Mouse (Mus musculus): Measurements from ENCODE around the gene Rdh1. TPM values are rescaled to one million over a fixed set of nuclear protein-coding genes. Genes with fewer than 3 reads are reported as not detected.
"Not testable (repeated sequence)": the region's sequence is repeated elsewhere in the genome, so short reads cannot be mapped to it uniquely, and the experiment has no call there.

Gene Rdh1
- polyA plus RNA-seq, 2 experiments, result 0.15 to 0.17 TPM

GRCm38 (mm10) chr10:127776011-127776410 is 16.5 kb downstream of the Rdh1 start, which contains the start of gene Rdh9:
Gene Rdh9 (plus strand): TSS chr10:127776386.
- no peak for ATAC-seq (ENCODE audit: insufficient read depth)
- WGBS (ENCODE audit: insufficient replicate concordance), result 38% methylated on average over 2 of the region's 2 CpGs
- Histone ChIP-seq H3K9ac (replicated peaks) (no peak within 1 kb of the TSS), H3K36me3 (replicated peaks; ENCODE audit: control insufficient read depth, insufficient read depth, low read depth) (no peaks in the 10 kb centered on the region), H3K27ac (no peak within 1 kb of the TSS), H3K9me3 (ENCODE audit: control insufficient read depth, low read length) (no peaks in the 10 kb centered on the region), H3K4me2 (ENCODE audit: low read depth) (no peak within 1 kb of the TSS), H3K4me1 (replicated peaks; ENCODE audit: control insufficient read depth in 2 of 2, insufficient read depth in 2 of 2, low read length in 1 of 2) (no peaks in the 10 kb centered on the region), H3K27me3 (ENCODE audit: control insufficient read depth, insufficient read depth, low read length) (no peaks in the 10 kb centered on the region), H3K4me3 (ENCODE audit: insufficient read depth in 1 of 2, low read depth in 2 of 2, low read length in 2 of 2) (no peak within 1 kb of the TSS)
- TF ChIP-seq CTCF (IDR thresholded peaks at IDR 0.05; ENCODE audit: low read depth) (no peak), EP300 (IDR thresholded peaks at IDR 0.05; ENCODE audit: low read depth) (no peak)
- DNase-seq (ENCODE audit: low read depth in 3 of 3, low spot score in 3 of 3), result no peak

- not testable (repeated sequence) for H3K4me1 ChIP-seq (replicated peaks; ENCODE audit: control insufficient read depth in 2 of 2, insufficient read depth in 2 of 2, low read length in 1 of 2); ATAC-seq (ENCODE audit: insufficient read depth); H3K27me3 ChIP-seq (ENCODE audit: control insufficient read depth, insufficient read depth, low read length); H3K9me3 ChIP-seq (ENCODE audit: control insufficient read depth, low read length); H3K36me3 ChIP-seq (replicated peaks; ENCODE audit: control insufficient read depth, insufficient read depth, low read depth); H3K9ac ChIP-seq (replicated peaks); H3K27ac ChIP-seq; DNase-seq (ENCODE audit: low read depth in 3 of 3, low spot score in 3 of 3); H3K4me3 ChIP-seq (ENCODE audit: insufficient read depth in 1 of 2, low read depth in 2 of 2, low read length in 2 of 2); H3K4me2 ChIP-seq (ENCODE audit: low read depth)
- WGBS (ENCODE audit: insufficient replicate concordance), result 81% methylated on average over 17 of the region's 17 CpGs
Observed at GRCm38 (mm10) chr10:127782321-127782720, 22.8 kb downstream of the Rdh1 start.

GRCm38 (mm10) chr10:127785411-127785810 is 25.9 kb downstream of the Rdh1 start:
- not testable (repeated sequence) for ATAC-seq (ENCODE audit: insufficient read depth); H3K4me3 ChIP-seq (ENCODE audit: insufficient read depth in 1 of 2, low read depth in 2 of 2, low read length in 2 of 2); H3K36me3 ChIP-seq (replicated peaks; ENCODE audit: control insufficient read depth, insufficient read depth, low read depth); DNase-seq (ENCODE audit: low read depth in 3 of 3, low spot score in 3 of 3); H3K9me3 ChIP-seq (ENCODE audit: control insufficient read depth, low read length); H3K27me3 ChIP-seq (ENCODE audit: control insufficient read depth, insufficient read depth, low read length); H3K9ac ChIP-seq (replicated peaks); H3K4me2 ChIP-seq (ENCODE audit: low read depth); H3K27ac ChIP-seq; H3K4me1 ChIP-seq (replicated peaks; ENCODE audit: control insufficient read depth in 2 of 2, insufficient read depth in 2 of 2, low read length in 1 of 2)
- WGBS (ENCODE audit: insufficient replicate concordance), result 48% methylated on average over 1 of the region's 1 CpGs

- DNase-seq (ENCODE audit: low read depth in 3 of 3, low spot score in 3 of 3) (no peak), ATAC-seq (ENCODE audit: insufficient read depth) (no peak)
- TF ChIP-seq CTCF (IDR thresholded peaks at IDR 0.05; ENCODE audit: low read depth), result no peak
- TF ChIP-seq EP300 (IDR thresholded peaks at IDR 0.05; ENCODE audit: low read depth), result no peak
- Histone ChIP-seq H3K4me2 (ENCODE audit: low read depth) (no peak overlapping the region), H3K4me1 (replicated peaks; ENCODE audit: control insufficient read depth in 2 of 2, insufficient read depth in 2 of 2, low read length in 1 of 2) (no peaks in the 10 kb centered on the region), H3K36me3 (replicated peaks; ENCODE audit: control insufficient read depth, insufficient read depth, low read depth) (no peaks in the 10 kb centered on the region), H3K27ac (no peak overlapping the region), H3K27me3 (ENCODE audit: control insufficient read depth, insufficient read depth, low read length) (no peaks in the 10 kb centered on the region), H3K4me3 (ENCODE audit: insufficient read depth in 1 of 2, low read depth in 2 of 2, low read length in 2 of 2) (no peak overlapping the region), H3K9me3 (ENCODE audit: control insufficient read depth, low read length) (no peaks in the 10 kb centered on the region; the same call in 1 of the 2 replicates), H3K9ac (replicated peaks) (no peak overlapping the region)
- 38% methylated on average over 1 of the region's 1 CpGs for WGBS (ENCODE audit: insufficient replicate concordance)
Observed at GRCm38 (mm10) chr10:127799295-127799694, 39.8 kb downstream of the Rdh1 start.

GRCm38 (mm10) chr10:127800891-127801290 is 41.4 kb downstream of the Rdh1 start, which contains the start of gene Rdh16:
Gene Rdh16 (plus strand): TSS chr10:127801152.
- H3K9me3 ChIP-seq (ENCODE audit: control insufficient read depth, low read length), result no peaks in the 10 kb centered on the region; the same call in 1 of the 2 replicates
- no peak within 1 kb of the TSS for H3K4me3 ChIP-seq (ENCODE audit: insufficient read depth in 1 of 2, low read depth in 2 of 2, low read length in 2 of 2)
- H3K4me1 ChIP-seq (replicated peaks; ENCODE audit: control insufficient read depth in 2 of 2, insufficient read depth in 2 of 2, low read length in 1 of 2), result no peaks in the 10 kb centered on the region
- H3K27me3 ChIP-seq (ENCODE audit: control insufficient read depth, insufficient read depth, low read length), result no peaks in the 10 kb centered on the region
- H3K4me2 ChIP-seq (ENCODE audit: low read depth), result no peak within 1 kb of the TSS
- no peaks in the 10 kb centered on the region for H3K36me3 ChIP-seq (replicated peaks; ENCODE audit: control insufficient read depth, insufficient read depth, low read depth)
- H3K27ac ChIP-seq, result no peak within 1 kb of the TSS
- no peak for ATAC-seq (ENCODE audit: insufficient read depth)
- no peak within 1 kb of the TSS for H3K9ac ChIP-seq (replicated peaks)
- no peak for DNase-seq (ENCODE audit: low read depth in 3 of 3, low spot score in 3 of 3)
- 60% methylated on average over 6 of the region's 6 CpGs for WGBS (ENCODE audit: insufficient replicate concordance)
- no peak for TF ChIP-seq CTCF (IDR thresholded peaks at IDR 0.05; ENCODE audit: low read depth)
- TF ChIP-seq EP300 (IDR thresholded peaks at IDR 0.05; ENCODE audit: low read depth), result no peak
